Mouse (Mus musculus): ENCODE results near the gene Glce.

DNA sequence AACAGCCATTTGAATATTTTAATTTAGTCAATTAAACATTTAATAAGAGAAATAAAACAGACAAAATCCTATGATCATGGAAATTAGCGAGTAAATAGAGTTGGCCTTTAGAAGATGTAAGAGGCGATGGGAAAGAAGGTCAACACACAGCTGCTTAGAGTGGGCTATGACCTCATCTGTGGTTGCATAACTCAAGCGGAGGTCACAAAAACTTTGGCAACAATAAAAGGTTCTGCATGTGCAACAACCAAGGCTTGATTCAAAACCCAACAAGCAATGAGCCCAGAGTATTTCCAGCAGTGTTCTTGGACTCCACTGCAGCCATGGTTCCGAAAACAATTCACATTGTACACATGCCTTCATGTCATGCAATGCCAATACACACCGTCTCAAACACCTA lies 30.9 kb downstream of the Glce start:
- no peak for TF ChIP-seq POLR2A (IDR thresholded peaks at IDR 0.05; ENCODE audit: insufficient read depth, low read depth, low read length)
- no peak for TF ChIP-seq CTCF (IDR thresholded peaks at IDR 0.05; ENCODE audit: insufficient read depth, low read depth, low read length)
